Mouse (Mus musculus): ENCODE measurements around the gene Sim2.

The Sim2 gene

DNA sequence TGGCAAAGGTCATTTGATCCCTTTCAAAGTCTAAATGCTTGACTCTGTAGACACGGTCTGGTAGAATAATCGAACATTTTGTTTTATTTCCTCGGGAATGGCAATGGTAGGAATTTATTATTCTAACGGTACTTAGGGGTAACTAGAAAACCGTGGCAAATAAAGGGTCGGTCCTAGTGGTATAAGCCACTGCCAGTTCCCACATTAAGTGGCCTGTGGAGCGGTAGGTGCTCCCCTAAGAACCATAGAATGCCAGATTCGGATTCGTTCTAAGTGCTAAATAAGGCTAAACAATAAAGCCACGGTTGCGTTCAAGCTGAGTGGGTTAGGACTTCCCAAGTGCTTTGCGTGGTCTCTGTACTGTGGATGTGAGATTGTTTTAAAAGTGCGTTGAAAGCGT, 11.7 kb downstream of the Sim2 start:
- no peak for DNase-seq (ENCODE audit: low spot score)

DNA sequence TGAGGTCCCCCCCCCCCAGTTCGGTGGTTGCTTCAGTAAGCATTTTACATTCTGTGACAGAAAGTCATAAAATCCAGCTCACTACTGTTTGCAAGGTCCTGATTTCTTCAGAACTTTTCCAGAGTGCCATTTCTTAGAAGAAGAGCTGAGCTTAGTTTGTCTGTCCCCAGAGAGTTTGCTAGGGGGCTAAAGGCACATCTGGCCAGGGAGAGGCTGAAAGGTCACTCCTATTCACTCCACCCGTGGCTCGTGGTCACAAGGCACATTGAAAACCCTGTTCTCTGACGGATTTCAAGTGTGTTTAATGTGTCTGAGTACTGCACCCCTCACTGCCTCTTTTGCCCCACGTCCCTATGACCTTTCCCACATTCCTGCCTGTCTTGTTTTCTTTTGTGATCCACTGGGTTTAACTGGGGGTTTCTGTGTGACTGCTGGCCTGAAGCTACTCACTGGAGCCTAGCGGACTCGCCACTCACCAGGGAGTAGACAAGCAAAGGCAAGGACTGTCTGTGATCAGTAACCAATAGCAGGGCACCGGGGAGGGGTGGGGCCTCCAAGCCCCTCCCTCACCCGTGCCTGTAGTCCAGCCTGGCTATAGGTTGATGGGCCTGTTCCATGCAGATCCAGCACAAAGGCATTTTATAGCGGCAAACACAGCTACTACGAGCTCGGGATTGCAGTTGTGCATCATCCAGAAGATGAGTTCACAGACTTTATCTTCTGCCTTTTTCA, 13.2 kb downstream of the Sim2 start:
- DNase-seq (ENCODE audit: low spot score), result no peak

DNA sequence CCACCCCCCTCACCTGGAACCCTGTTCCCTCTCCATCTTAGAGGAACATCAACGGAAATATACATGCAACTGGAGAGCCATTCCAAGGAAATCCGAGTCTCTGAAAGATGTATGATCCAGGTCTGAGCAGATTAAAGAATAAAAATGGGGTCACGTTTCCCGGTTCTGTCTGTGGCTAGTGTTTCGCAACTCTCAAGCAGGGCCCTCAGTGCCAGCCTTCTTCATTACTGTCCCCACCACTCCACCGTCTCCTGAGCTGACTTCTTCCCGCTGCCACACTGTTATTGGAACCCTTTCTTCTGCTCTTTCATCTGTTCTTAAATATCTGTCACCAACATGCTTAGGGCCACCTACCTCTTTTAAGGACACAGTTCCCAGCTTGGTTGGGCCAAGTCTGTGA, 28.4 kb downstream of the Sim2 start:
- DNase-seq (ENCODE audit: low spot score), result no peak

DNA sequence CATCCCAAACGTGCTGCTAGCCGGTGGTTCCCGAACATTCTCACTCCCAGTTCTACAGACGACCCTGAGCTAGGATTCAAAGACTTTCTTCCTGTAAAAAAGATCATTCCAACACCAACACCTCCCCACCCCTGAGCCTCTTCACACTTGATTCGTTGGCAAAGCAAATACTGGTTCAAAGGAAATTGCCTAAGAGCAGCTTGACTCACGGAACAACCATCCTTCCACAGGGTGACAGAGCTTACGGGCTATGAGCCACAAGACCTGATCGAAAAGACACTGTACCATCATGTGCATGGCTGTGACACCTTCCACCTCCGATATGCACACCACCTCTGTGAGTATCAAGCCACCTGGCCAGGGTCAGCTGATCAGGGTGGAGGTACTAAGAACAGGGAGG, 30.0 kb downstream of the Sim2 start:
- DNase-seq (ENCODE audit: low spot score), result no peak

DNA sequence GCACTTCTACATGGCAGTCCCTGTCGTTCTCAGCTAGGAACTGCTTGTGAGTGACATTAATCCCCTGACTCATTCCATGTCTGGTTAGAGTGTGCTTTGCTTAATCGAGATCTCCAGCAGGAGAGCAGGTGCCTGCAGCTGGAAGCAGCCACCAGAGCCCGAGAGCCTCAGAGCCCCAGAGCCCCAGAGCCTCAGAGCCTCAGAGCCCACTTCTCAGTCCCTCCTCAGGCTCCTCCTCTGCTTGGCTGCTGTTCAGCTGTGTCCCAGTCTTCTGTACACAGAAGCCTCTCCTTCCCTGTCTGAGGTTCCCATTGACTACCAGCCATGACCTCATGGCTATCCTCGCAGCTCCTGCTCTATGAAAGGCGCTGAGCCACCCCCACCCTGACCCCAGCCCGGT, 32.6 kb downstream of the Sim2 start:
- no peak for DNase-seq (ENCODE audit: low spot score)

DNA sequence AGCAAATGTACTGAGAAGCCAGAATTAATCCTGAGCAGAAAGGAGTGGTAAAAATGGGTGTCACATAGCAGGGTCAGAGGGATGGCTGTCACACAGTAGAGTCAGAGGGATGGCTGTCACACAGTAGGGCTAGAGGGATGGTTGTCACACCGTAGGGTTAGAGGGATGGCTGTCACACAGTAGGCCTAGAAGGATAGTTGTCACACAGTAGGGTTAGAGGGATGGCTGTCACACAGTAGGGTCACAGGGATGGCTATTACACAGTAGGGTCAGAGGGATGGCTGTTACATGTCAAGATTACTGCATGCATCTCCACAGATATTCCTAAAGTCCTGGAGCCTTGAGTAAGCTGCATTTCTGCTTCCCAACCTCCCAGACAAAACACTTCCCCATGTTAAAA, 33.7 kb downstream of the Sim2 start:
- no peak for DNase-seq (ENCODE audit: low spot score)

DNA sequence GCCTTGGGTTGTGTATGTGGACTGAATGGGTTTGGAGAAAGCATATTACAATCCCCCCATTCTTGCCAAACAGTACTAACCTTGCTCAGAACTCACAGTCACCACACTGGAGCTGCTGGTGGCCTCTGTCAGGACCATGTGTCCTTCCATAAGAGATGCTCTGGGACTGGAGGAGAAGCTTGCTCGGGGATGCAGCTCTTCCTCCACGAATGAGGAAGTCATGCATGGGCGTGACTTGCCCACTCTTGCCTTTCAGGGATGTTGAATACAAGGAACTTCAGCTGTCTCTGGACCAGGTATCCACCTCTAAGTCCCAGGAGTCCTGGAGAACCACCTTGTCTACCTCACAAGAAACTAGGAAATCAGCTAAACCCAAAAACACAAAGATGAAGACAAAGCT, 37.6 kb downstream of the Sim2 start:
- DNase-seq (ENCODE audit: low spot score), result no peak

DNA sequence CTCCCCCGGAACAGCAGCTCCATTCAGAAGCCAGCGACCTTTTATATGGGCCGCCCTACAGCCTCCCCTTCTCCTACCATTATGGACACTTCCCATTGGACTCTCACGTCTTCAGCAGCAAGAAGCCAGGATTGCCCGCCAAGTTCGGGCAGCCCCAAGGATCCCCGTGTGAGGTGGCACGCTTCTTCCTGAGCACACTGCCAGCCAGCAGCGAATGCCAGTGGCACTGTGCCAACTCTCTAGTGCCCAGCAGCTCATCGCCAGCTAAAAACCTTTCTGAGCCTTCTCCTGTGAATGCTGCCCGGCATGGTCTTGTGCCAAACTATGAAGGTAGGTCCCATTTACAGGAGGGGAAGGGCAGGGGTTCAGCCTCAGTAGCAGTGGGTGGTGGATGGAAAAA, 38.5 kb downstream of the Sim2 start:
- DNase-seq (ENCODE audit: low spot score), result no peak

DNA sequence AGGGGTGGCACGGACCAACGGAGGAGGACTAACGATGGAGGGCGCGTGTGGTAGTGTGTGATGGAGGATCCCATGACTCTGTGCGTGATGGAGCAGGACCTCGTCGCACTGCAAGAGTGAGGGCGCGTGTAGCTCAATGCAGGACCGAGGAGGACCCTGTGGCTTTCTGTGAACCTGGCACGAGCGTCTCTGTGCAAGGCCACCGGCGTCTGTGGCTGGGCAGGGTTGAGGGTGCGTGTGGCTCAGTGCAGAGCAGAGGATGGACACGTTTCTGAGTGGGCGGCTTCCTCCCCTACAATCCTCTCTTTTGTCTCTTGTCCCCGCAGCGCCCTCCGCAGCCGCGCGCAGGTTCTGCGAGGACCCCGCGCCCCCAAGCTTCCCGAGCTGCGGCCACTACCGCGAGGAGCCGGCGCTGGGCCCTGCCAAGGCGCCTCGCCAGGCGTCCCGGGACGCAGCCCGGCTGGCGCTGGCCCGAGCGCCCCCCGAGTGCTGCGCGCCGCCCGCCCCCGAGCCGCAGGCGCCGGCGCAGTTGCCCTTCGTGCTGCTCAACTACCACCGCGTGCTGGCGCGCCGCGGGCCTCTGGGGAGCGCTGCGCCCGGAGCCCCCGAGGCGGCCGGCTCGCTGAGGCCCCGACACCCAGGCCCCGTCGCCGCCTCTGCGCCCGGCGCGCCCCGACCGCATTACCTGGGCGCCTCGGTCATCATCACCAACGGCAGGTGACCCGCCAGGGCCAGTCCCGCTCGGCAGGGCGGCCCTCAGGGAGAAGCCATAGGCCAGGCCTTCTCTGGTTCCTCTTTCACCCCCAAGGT, 40.6 kb downstream of the Sim2 start:
- DNase-seq (ENCODE audit: low spot score), result no peak

DNA sequence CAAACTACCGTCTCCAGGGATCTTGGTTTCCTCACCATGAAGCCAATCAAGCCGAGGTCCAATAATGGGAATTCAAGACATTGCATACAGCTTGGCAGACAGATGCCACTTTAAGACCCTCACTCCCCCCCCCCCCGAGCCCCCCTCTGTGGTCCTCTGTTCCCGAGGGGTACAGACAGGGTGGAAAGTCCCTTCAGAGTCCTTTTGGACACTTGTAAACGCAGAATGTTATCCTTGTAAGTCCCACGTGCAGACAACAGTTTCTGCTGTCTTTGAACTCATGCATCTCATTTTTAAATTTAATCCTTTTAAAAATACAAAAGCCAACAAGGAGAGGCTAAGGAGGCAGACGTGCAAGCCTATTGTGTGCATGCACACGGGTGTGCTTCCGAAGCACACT, 41.5 kb downstream of the Sim2 start:
- no peak for DNase-seq (ENCODE audit: low spot score)

DNA sequence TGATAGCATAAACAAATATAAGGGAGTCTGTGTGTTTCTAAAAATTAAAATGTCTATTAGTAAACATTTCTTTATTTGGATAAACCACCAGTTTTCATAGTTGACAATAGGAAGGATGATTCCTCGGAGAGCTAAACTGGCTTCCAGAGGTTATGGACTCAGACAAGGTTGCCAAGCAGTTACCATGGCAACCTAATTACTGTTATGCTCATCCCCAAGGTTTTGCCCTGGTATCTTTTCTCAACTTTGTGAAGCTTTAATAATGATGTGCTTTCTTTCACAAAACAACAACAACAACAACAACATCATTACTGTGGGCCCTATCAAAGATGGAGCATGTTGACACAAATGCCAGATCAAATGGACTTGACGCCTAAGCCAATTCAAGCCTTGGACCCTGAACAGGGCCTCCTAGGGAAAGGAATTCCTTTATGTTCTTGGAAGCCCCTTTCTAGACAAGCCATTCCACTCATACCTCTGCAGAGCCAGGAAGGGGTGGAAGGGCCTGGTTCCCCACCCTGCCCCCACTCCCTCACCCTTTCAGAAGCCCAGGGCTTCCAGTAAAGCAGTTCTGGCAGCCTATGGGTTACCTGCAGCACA, 43.6 kb downstream of the Sim2 start:
- DNase-seq (ENCODE audit: low spot score), result no peak

DNA sequence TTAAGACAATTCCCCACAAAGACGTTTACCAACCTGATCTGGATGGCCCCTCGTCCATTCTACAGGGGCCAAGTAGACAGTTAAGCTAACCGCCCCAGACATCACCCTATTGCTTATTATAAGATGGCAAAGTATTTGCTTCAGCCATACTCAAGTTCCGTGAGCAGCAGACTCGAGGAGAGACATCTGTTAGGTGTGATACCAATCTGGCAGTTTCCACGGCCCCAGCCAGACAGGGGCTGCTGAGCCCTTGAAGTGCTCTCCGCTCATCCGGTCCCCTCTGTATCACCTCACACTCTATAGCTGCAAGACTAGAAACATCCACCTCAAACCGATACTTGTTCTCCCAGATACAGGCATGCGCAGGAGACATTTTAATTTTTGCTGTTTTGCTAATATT, 49.5 kb downstream of the Sim2 start:
- DNase-seq (ENCODE audit: low spot score), result no peak

DNA sequence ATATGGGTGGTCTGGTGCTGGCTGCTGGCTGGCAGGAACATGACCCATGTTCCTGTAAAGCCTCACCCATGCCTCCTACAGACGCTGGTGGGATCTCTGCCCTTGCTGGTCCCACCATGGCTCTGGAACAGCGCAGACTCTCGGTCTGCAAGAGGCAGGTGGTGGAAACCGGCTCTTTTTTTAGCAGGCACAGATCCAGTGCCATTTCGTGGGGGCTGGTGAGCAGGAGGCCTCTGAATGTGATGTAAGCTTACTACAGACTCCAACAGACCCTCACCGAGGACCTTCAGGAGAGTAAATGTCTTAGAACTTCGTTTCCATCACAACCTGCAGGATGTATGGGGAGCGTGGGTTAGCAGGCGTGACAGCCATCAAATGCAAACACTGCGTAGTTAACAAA, 56.0 kb downstream of the Sim2 start:
- DNase-seq (ENCODE audit: low spot score), result no peak

DNA sequence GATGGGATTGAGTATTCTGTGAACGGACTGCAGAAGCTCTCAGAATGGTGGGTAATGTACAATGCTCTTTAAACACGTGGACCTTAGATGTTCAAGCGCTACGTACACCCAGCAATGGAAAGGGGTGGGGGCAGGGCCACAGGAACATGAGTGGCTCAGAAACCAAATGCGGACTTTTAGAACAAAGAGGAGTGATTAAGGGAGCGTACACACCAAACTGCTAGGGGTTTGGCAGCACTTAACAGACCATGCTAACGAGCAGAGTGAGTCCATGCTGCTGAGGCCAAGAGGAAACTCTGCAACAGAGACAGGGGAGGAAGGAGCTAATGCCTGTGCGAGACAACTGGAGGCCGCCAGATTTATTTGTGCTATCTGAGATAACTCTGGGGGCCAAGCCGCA, 58.6 kb downstream of the Sim2 start:
- no peak for DNase-seq (ENCODE audit: low spot score)

DNA sequence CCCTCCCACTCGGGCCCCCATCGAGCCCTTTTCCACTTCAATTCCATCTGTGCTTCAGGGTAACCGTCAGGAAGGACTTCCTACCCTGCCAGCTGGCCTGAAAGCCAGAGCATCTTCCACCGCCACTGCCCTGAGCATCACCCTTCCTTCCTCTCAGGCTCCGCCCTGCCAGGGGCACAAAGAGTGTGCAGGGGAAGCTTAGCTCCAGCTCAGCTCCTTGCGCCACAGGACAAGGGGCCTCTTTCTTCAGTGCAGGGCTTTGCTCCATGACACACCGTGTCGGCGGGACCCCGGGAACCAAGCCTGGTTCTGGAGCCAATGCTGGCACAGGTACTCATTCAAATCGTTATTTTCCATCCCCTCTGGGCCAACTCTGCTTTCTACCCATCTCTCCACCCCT, 63.4 kb downstream of the Sim2 start:
- DNase-seq (ENCODE audit: low spot score), result no peak

DNA sequence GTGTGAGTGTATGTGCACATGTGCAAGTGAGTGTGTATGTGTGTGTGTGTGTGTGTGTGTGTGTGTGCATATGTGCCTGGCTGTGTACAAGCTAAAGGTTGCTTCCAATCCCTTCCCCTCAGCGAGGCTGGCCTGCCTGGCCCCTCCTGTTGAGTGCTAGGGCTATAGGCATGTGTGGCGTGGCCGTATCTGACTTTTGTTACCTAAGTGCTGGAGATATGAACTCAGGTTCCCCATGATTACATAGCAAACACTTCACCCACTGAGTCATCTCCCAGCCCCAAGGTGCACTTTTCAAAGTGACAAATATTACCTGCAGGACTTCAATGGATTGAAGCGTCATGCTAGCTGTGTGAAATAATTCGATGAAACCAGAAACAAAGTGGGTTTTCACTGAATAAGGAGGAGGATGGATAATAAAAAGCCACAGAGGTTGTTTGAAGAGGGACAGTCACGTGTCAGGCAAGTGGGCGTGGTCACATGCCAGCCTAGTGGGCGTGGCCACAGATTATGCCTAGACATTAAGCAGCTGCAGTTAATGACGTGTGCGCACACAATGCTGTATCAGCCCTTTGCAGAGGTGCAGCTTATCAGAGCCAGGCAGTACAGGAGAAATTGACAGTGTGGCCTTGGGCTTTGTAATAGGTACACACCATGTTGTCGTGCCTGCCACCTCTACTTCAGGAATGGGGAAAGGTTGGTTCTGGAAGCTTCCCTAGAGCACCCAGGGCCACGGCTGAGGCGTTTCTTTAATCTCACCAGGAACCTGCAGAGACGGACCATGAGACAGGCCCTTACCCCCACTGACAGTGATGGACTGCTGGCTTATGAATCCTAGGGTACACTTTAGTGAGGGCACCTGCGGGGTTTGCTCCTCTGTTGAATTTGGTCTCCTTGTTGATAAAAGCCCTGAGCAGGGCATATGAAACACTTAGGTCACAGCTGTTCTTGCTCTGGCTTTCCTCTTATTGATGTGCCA, 65.7 kb downstream of the Sim2 start:
- DNase-seq (ENCODE audit: low spot score), result no peak

DNA sequence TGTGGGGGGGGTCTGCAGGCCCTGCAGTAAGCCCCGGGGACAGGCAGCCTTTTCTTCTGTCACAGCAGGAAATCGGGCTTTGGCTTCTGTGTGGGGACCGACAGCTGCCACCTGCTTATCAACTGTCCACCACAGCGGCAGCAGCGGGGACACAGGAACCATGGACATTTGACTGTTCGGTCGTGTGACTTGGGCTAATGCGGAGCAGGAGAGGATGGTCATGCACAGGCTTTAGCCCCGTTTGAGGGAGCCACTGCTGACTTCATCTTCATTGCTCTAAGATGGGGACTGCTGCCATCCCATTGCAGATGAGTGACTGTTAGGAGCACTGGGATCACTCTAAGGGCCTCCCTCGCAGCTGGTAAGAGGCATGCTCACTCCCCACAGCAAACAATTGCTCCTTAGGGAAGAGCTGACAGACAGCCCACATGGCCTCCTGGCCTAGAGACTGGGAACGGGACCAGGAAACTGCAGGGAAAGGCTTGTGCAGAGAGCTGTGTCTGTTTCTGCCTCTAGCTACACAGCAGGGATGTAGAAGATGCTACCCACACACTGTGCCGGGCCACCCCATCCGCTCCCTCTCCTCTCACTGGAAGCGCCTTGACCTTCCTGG, 70.4 kb downstream of the Sim2 start:
- DNase-seq (ENCODE audit: low spot score), result no peak

DNA sequence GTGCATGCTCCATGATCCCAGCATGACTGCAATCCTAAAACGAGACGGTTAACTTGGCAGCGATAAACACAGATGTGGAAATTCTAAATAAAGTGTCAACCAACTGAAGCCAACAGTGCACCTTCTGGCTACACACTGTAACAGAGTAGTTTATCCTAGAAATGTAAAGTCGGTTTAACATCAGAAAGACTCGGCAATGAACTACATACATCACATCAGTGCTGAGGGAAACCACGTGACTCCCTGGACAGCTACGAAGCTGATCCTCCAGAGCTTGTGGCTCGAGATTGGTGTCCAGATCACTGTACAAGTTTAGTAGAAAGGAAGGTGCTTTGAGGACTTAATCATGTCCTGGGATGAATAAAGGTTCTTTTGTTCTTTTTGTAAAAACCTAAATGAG, 73.1 kb downstream of the Sim2 start:
- DNase-seq (ENCODE audit: low spot score), result no peak

DNA sequence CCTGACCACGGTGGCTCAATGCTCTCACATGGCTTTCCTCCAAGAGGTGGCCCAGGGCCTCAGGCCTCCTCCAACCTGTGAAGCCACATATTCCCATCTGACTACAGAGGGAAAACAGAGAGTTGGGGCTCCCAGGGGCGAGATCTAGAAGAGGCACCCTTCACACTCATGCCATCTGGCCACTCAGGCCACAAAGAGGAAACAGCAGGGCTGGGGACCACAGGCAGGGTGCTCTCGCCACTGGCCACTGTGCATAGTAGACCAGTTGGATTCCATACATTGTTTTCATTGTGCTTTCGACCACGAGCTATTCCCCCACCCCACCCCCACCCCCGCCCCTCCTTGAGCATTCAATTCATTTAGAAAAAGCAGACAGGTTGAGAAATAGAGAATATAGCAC, 77.3 kb downstream of the Sim2 start:
- no peak for DNase-seq (ENCODE audit: low spot score)

DNA sequence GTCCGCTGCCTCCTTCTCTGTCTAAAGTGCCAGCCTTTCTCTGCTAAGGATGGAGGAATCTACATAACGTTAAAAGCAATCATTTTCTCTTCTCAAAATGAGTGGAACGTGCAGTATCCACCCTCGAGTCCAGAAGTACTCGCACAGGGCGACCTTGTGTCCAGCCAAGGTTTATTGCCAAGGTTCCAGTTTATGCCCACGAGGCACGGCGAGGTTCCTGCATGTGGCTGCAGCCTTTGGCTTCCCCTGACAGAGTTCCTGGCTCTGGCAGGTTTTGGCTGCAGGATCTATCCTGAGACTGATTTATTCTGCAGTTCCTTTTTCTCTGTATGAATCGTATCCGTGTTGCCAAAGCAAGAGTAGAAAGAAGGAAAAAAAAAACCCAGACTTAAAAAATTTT, 78.3 kb downstream of the Sim2 start:
- DNase-seq (ENCODE audit: low spot score), result no peak

DNA sequence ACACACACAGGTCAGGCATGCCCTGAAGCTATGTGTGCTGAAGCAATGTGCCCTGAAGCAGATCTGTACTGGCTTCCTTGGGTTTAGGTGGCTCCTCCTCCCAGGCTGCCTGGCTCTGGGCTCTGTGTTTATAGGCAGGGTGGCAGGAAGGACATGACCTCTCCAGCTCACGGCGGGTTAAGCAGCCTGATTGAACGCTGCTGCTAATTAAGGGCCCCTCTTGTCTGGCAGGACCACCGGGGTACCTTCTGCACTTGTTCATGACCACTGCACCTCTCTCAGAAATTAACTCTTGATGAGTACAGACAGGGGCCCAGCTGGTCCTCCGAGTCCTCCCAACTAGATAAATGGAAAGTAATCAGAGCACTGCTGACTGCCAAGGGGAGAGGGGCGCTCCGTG, 79.5 kb downstream of the Sim2 start:
- DNase-seq (ENCODE audit: low spot score), result no peak

DNA sequence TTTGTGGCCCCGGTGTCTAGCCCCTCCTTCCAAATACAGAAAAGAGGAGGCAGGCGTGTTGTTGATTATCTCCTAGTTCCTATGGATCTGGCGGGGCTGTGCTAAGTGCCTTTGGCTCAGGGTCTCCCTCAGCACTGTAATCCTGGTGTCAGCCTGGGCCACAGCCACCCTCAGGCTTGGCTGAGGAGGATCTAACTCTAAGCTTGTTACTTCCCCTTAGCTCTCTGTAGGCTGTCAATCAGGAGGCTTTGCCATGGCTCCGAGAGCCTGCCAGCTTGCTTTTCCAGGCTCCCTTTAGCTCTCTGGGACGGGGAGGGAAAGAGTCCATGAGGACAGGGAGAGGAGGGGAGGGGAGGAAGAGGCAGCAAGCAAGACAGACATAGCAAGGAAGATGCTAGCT, 80.2 kb downstream of the Sim2 start:
- no peak for DNase-seq (ENCODE audit: low spot score)

Measured in urinary bladder, postnatal 25 days (tissue).